In genomic region chr5:115144471-115144870, GRCm38 (mm10) we compare ENCODE assay signal across 28 mouse cellular contexts. TPM values are rescaled to one million over a fixed set of nuclear protein-coding genes. Genes with fewer than 3 reads are reported as not detected.
DNase-seq lines count a peak whose midpoint lies in the region; ATAC-seq and TF ChIP-seq lines count a peak whose summit lies in the region.
"Had no signal": no experiment of that assay in that cellular context is flagged by ENCODE, and none has a peak within 500 bp of the region (broad histone marks: within the 10 kb centered on the region; RNA-seq: fewer than 3 reads in every experiment).

No protein-coding gene starts in this region.

- H3K4me2 ChIP-seq in heart, postnatal 0 days (ENCODE audit: low read depth, low read length): no peak overlapping the region
- H3K4me2 ChIP-seq in lung, postnatal 0 days (replicated peaks; ENCODE audit: low read depth, low read length): no peak overlapping the region
- H3K4me2 ChIP-seq in limb, embryonic 15.5 days: no peak overlapping the region
- H3K4me2 ChIP-seq: embryonic facial prominence, embryonic 12.5 days; forebrain, embryonic 12.5 days; heart, embryonic 15.5 days; liver, embryonic 15.5 days; lung, embryonic 15.5 days; midbrain, embryonic 15.5 days; neural tube, embryonic 12.5 days had no signal

- intact Hi-C loops in heart, postnatal 10 days (cut with DNase I): no loop called here

- TF ChIP-seq CTCF in heart, postnatal 0 days (IDR thresholded peaks at IDR 0.05; ENCODE audit: low read depth): no peak
- no peak for TF ChIP-seq CTCF in lung, postnatal 0 days (IDR thresholded peaks at IDR 0.05)

- DNase-seq in heart, postnatal 0 days (ENCODE audit: low spot score): no peak
- DNase-seq in heart, postnatal 10 days: no peak
- DNase-seq in lung, postnatal 0 days (ENCODE audit: low spot score): no peak
- DNase-seq in lung, postnatal 10 days: no peak
- no peak for DNase-seq in left cerebral cortex, adult 11 months (ENCODE audit: low spot score)
- DNase-seq in layer of hippocampus, adult 18-20 months (ENCODE audit: low spot score in 2 of 2): no peak
- DNase-seq: adrenal gland, postnatal 25 days; cerebellum, adult 11-12 months; cerebellum, postnatal 10 days; layer of hippocampus, postnatal 36 days; liver had no signal

- H3K27me3 ChIP-seq in heart, postnatal 0 days (ENCODE audit: control insufficient read depth, insufficient read depth, low read length): no peaks in the 10 kb centered on the region
- no peaks in the 10 kb centered on the region for H3K27me3 ChIP-seq in lung, postnatal 0 days (replicated peaks; ENCODE audit: insufficient read depth, low read length)
- H3K27me3 ChIP-seq in limb, embryonic 15.5 days: no peaks in the 10 kb centered on the region
- H3K27me3 ChIP-seq: CH12.LX; embryonic facial prominence, embryonic 12.5 days; forebrain, embryonic 12.5 days; heart, embryonic 15.5 days; liver, embryonic 15.5 days; lung, embryonic 15.5 days; midbrain, embryonic 15.5 days; neural tube, embryonic 12.5 days had no signal

- TF ChIP-seq EP300 in heart, postnatal 0 days (IDR thresholded peaks at IDR 0.05; ENCODE audit: low read depth): no peak
- no peak for TF ChIP-seq EP300 in lung, postnatal 0 days (IDR thresholded peaks at IDR 0.05)

- no peaks in the 10 kb centered on the region for H3K9me3 ChIP-seq in heart, postnatal 0 days (replicated peaks; ENCODE audit: control insufficient read depth, low read length)
- no peaks in the 10 kb centered on the region for H3K9me3 ChIP-seq in lung, postnatal 0 days (ENCODE audit: low read length)
- no peaks in the 10 kb centered on the region for H3K9me3 ChIP-seq in limb, embryonic 15.5 days
- H3K9me3 ChIP-seq: embryonic facial prominence, embryonic 12.5 days; forebrain, embryonic 12.5 days; heart, embryonic 15.5 days; hindbrain, embryonic 10.5 days; liver, embryonic 15.5 days; lung, embryonic 15.5 days; midbrain, embryonic 15.5 days had no signal

- H3K36me3 ChIP-seq in heart, postnatal 0 days (replicated peaks; ENCODE audit: control insufficient read depth, insufficient read depth, low read length): peaks cover 36% of the 10 kb centered on the region
- peaks cover 23% of the 10 kb centered on the region for H3K36me3 ChIP-seq in lung, postnatal 0 days (ENCODE audit: insufficient read depth, low read length)
- H3K36me3 ChIP-seq in limb, embryonic 15.5 days: peaks cover 60% of the 10 kb centered on the region

- H3K4me3 ChIP-seq in heart, postnatal 0 days (ENCODE audit: low read depth, low read length): no peak overlapping the region
- H3K4me3 ChIP-seq in lung, postnatal 0 days (ENCODE audit: low read depth, low read length): no peak overlapping the region
- H3K4me3 ChIP-seq in limb, embryonic 15.5 days: no peak overlapping the region
- H3K4me3 ChIP-seq: embryonic facial prominence, embryonic 12.5 days; erythroblast, embryonic 14.5 days; forebrain, embryonic 12.5 days; heart, embryonic 15.5 days; hindbrain, embryonic 10.5 days; liver, embryonic 15.5 days; lung, embryonic 15.5 days; midbrain, embryonic 15.5 days; neural tube, embryonic 12.5 days had no signal

- no peaks in the 10 kb centered on the region for H3K4me1 ChIP-seq in heart, postnatal 0 days (ENCODE audit: control insufficient read depth, insufficient read depth)
- H3K4me1 ChIP-seq in lung, postnatal 0 days (ENCODE audit: insufficient read depth, low read depth, low read length): no peaks in the 10 kb centered on the region
- H3K4me1 ChIP-seq in limb, embryonic 15.5 days: no peaks in the 10 kb centered on the region
- H3K4me1 ChIP-seq: embryonic facial prominence, embryonic 12.5 days; heart, embryonic 15.5 days; liver, embryonic 15.5 days; lung, embryonic 15.5 days; midbrain, embryonic 15.5 days had no signal

- ATAC-seq in heart, postnatal 0 days (ENCODE audit: insufficient read depth, low read depth): no peak
- ATAC-seq in lung, postnatal 0 days: no peak
- no peak for ATAC-seq in limb, embryonic 15.5 days (ENCODE audit: insufficient number of reproducible peaks, low FRiP score, low TSS enrichment, low read depth)
- ATAC-seq: intestine, postnatal 0 days; midbrain, embryonic 15.5 days had no signal

- no peak overlapping the region for H3K9ac ChIP-seq in heart, postnatal 0 days (replicated peaks; ENCODE audit: low read depth, low read length)
- H3K9ac ChIP-seq in lung, postnatal 0 days (replicated peaks; ENCODE audit: low read depth): no peak overlapping the region
- H3K9ac ChIP-seq in limb, embryonic 15.5 days: no peak overlapping the region
- H3K9ac ChIP-seq: embryonic facial prominence, embryonic 12.5 days; forebrain, embryonic 12.5 days; heart, embryonic 15.5 days; liver, embryonic 15.5 days; lung, embryonic 15.5 days; midbrain, embryonic 15.5 days; neural tube, embryonic 12.5 days had no signal

- H3K27ac ChIP-seq in heart, postnatal 0 days (ENCODE audit: low read depth): peak overlapping the region; percentile 16; the same call in 1 of the 2 replicates
- H3K27ac ChIP-seq in lung, postnatal 0 days (ENCODE audit: low read length): peak overlapping the region; percentile 11; the same call in 1 of the 2 replicates
- H3K27ac ChIP-seq in limb, embryonic 15.5 days: peak overlapping the region; percentile 6; the same call in 1 of the 2 replicates
- H3K27ac ChIP-seq: embryonic facial prominence, embryonic 12.5 days; forebrain, embryonic 12.5 days; heart, embryonic 15.5 days; kidney, postnatal 0 days; liver, embryonic 15.5 days; lung, embryonic 15.5 days; macrophage; midbrain, embryonic 15.5 days; neural tube, embryonic 12.5 days had no signal

- whole genome bisulfite sequencing in heart, postnatal 0 days: 76% methylated on average over 6 of the region's 6 CpGs
- WGBS in lung, postnatal 0 days: 68% methylated on average over 6 of the region's 6 CpGs
- WGBS in limb, embryonic 15.5 days: 68% methylated on average over 6 of the region's 6 CpGs

RNA-seq across cellular contexts. Expression of gene Unc119b, which starts 9.7 kb away (rescaled TPM):
- 17.0 and 25.9 TPM in 2 replicates for total RNA-seq in heart, postnatal 0 days (2014; rRNA removed; ENCODE audit: low replicate concordance)
- polyA plus RNA-seq in heart, postnatal 0 days (2015; fragmentation: Nextera tagmentation; extraction: Ambion mirVana): 10.6 and 11.7 TPM in 2 replicates
- total RNA-seq in heart, postnatal 10 days (2021): 10 to 100 TPM; 23.8 TPM
- 21.8 and 24.8 TPM in 2 replicates for polyA plus RNA-seq in lung, postnatal 0 days (2015; fragmentation: Nextera tagmentation; extraction: Ambion mirVana)
- polyA plus RNA-seq in limb, embryonic 15.5 days (2015; fragmentation: Nextera tagmentation; extraction: Ambion mirVana): 34.8 and 36.9 TPM in 2 replicates
- 10 to 100 TPM; 28.1 to 30.2 TPM for total RNA-seq in layer of hippocampus, adult 18-20 months (2021)

RNA-seq across cellular contexts. Expression of gene Mlec, which starts 13.5 kb away (rescaled TPM):
- total RNA-seq in heart, postnatal 0 days (2014; rRNA removed; ENCODE audit: low replicate concordance): 68.4 and 74.8 TPM in 2 replicates
- polyA plus RNA-seq in heart, postnatal 0 days (2015; fragmentation: Nextera tagmentation; extraction: Ambion mirVana): 20.4 and 21.1 TPM in 2 replicates
- 10 to 100 TPM; 72.9 to 85.0 TPM for total RNA-seq in heart, postnatal 10 days (2021)
- polyA plus RNA-seq in lung, postnatal 0 days (2015; fragmentation: Nextera tagmentation; extraction: Ambion mirVana): 15.0 and 17.5 TPM in 2 replicates
- 89.3 and 97.9 TPM in 2 replicates for polyA plus RNA-seq in limb, embryonic 15.5 days (2015; fragmentation: Nextera tagmentation; extraction: Ambion mirVana)
- 10 to 100 TPM; 92.5 to 95.1 TPM for total RNA-seq in layer of hippocampus, adult 18-20 months (2021)

RNA-seq across cellular contexts. Expression of gene Acads, which starts 25.3 kb away (rescaled TPM):
- 266 and 288 TPM in 2 replicates for total RNA-seq in heart, postnatal 0 days (2014; rRNA removed; ENCODE audit: low replicate concordance)
- polyA plus RNA-seq in heart, postnatal 0 days (2015; fragmentation: Nextera tagmentation; extraction: Ambion mirVana): 208 and 211 TPM in 2 replicates
- 100 to 1,000 TPM; 198 to 202 TPM for total RNA-seq in heart, postnatal 10 days (2021)
- 43.6 and 43.9 TPM in 2 replicates for polyA plus RNA-seq in lung, postnatal 0 days (2015; fragmentation: Nextera tagmentation; extraction: Ambion mirVana)
- 45.6 and 52.8 TPM in 2 replicates for polyA plus RNA-seq in limb, embryonic 15.5 days (2015; fragmentation: Nextera tagmentation; extraction: Ambion mirVana)
- 1 to 10 TPM; 7.5 to 8.1 TPM for total RNA-seq in layer of hippocampus, adult 18-20 months (2021)

RNA-seq across cellular contexts. Expression of gene Gm10401, which starts 46.4 kb away (rescaled TPM):
- total RNA-seq in heart, postnatal 0 days (2014; rRNA removed; ENCODE audit: low replicate concordance): not detected in 2 replicates
- 13.3 and 14.4 TPM in 2 replicates for polyA plus RNA-seq in heart, postnatal 0 days (2015; fragmentation: Nextera tagmentation; extraction: Ambion mirVana)
- not detected for total RNA-seq in heart, postnatal 10 days (2021)
- polyA plus RNA-seq in lung, postnatal 0 days (2015; fragmentation: Nextera tagmentation; extraction: Ambion mirVana): 32.4 and 32.5 TPM in 2 replicates
- 36.8 and 48.3 TPM in 2 replicates for polyA plus RNA-seq in limb, embryonic 15.5 days (2015; fragmentation: Nextera tagmentation; extraction: Ambion mirVana)
- not detected for total RNA-seq in layer of hippocampus, adult 18-20 months (2021)
- total RNA-seq: adrenal gland, postnatal 25 days; gastrocnemius, postnatal 4 days; layer of hippocampus, postnatal 36 days; left cerebral cortex, postnatal 14 days had no signal
- polyA plus RNA-seq: erythroblast, embryonic 14.5 days; small intestine, adult 2 months had no signal

RNA-seq across cellular contexts. Expression of gene Cabp1, which starts 49.7 kb away (rescaled TPM):
- 0.39 and 4.1 TPM in 2 replicates for total RNA-seq in heart, postnatal 0 days (2014; rRNA removed; ENCODE audit: low replicate concordance)
- 0.78 and 0.96 TPM in 2 replicates for polyA plus RNA-seq in heart, postnatal 0 days (2015; fragmentation: Nextera tagmentation; extraction: Ambion mirVana)
- total RNA-seq in heart, postnatal 10 days (2021): 1 to 10 TPM; 6.4 to 6.6 TPM
- 0.90 and 1.1 TPM in 2 replicates for polyA plus RNA-seq in lung, postnatal 0 days (2015; fragmentation: Nextera tagmentation; extraction: Ambion mirVana)
- 1.2 and 1.3 TPM in 2 replicates for polyA plus RNA-seq in limb, embryonic 15.5 days (2015; fragmentation: Nextera tagmentation; extraction: Ambion mirVana)
- 100 to 1,000 TPM; 122 to 123 TPM for total RNA-seq in layer of hippocampus, adult 18-20 months (2021)
- polyA plus RNA-seq: erythroblast, embryonic 14.5 days; macrophage had no signal

Comparison
In these comparisons a context has a peak if more than half of its experiments do, and no peak if none do; other contexts are left out.
1. RNA of gene Acads, which starts 25.3 kb away (total RNA-seq): 266 to 288 TPM in heart, postnatal 0 days and 198 to 202 TPM in heart, postnatal 10 days; 7.5 to 8.1 TPM in layer of hippocampus, adult 18-20 months; every median in the first group is over 10 times any median in the second.
2. Peak in every context shown above with its lines, with median percentiles within 50 percentile points of each other: H3K27ac ChIP-seq.